In genomic region chr14:25173281-25173680, GRCm38 (mm10) we compare ENCODE assay signal across 23 mouse cellular contexts.
DNase-seq lines count a peak whose midpoint lies in the region; ATAC-seq and TF ChIP-seq lines count a peak whose summit lies in the region.
"Had no signal": no experiment of that assay in that cellular context is flagged by ENCODE, and none has a peak within 500 bp of the region (broad histone marks: within the 10 kb centered on the region; RNA-seq: fewer than 3 reads in every experiment).

No protein-coding gene starts in this region.

- 56% methylated on average over 6 of the region's 6 CpGs for WGBS in kidney, embryonic 15.5 days
- WGBS in kidney, adult 2 months, result 58% methylated on average over 6 of the region's 6 CpGs
- 51% methylated on average over 6 of the region's 6 CpGs for WGBS in limb, embryonic 13.5 days
- WGBS in forebrain, embryonic 15.5 days, result 66% methylated on average over 6 of the region's 6 CpGs

- no peak overlapping the region for H3K4me2 ChIP-seq in kidney, embryonic 15.5 days
- H3K4me2 ChIP-seq in limb, embryonic 13.5 days (replicated peaks), result no peak overlapping the region
- H3K4me2 ChIP-seq in forebrain, embryonic 15.5 days (replicated peaks), result no peak overlapping the region
- H3K4me2 ChIP-seq: heart, embryonic 12.5 days; hindbrain, embryonic 12.5 days; lung, embryonic 15.5 days; midbrain, embryonic 12.5 days had no signal

- no peak for TF ChIP-seq POLR2A in kidney, adult 2 months (IDR thresholded peaks at IDR 0.05; ENCODE audit: low read depth, low read length)

- H3K36me3 ChIP-seq in kidney, embryonic 15.5 days, result no peaks in the 10 kb centered on the region
- H3K36me3 ChIP-seq in kidney, adult 2 months (ENCODE audit: control insufficient read depth, insufficient read depth, low read length), result no peaks in the 10 kb centered on the region
- no peaks in the 10 kb centered on the region for H3K36me3 ChIP-seq in limb, embryonic 13.5 days
- no peaks in the 10 kb centered on the region for H3K36me3 ChIP-seq in forebrain, embryonic 15.5 days
- H3K36me3 ChIP-seq: heart, embryonic 12.5 days; hindbrain, embryonic 12.5 days; lung, embryonic 15.5 days; midbrain, embryonic 12.5 days had no signal

- no peaks in the 10 kb centered on the region for H3K27me3 ChIP-seq in kidney, embryonic 15.5 days
- H3K27me3 ChIP-seq in kidney, adult 2 months (replicated peaks; ENCODE audit: control insufficient read depth, insufficient read depth, low read length), result no peaks in the 10 kb centered on the region
- no peaks in the 10 kb centered on the region for H3K27me3 ChIP-seq in limb, embryonic 13.5 days
- no peaks in the 10 kb centered on the region for H3K27me3 ChIP-seq in forebrain, embryonic 15.5 days
- H3K27me3 ChIP-seq: heart, embryonic 12.5 days; hindbrain, embryonic 12.5 days; lung, embryonic 15.5 days; midbrain, embryonic 12.5 days had no signal

- no peak for TF ChIP-seq CTCF in kidney, adult 2 months (conservative IDR thresholded peaks at IDR 0.05; ENCODE audit: insufficient read depth, insufficient read length, low read depth, low read length)

- H3K9ac ChIP-seq in kidney, embryonic 15.5 days, result no peak overlapping the region
- no peak overlapping the region for H3K9ac ChIP-seq in limb, embryonic 13.5 days
- H3K9ac ChIP-seq in forebrain, embryonic 15.5 days (replicated peaks), result no peak overlapping the region
- H3K9ac ChIP-seq: heart, embryonic 12.5 days; hindbrain, embryonic 12.5 days; liver, embryonic 14.5 days; lung, embryonic 15.5 days; midbrain, embryonic 12.5 days had no signal

- DNase-seq in kidney, adult 2 months, result no peak
- DNase-seq in 3T3-L1 (ENCODE audit: low read depth, low spot score) (peak; percentile 4), adipocyte (ENCODE audit: low spot score) (peak; percentile 54)
- no peak for DNase-seq in layer of hippocampus, adult 18-20 months (ENCODE audit: low spot score in 2 of 2)
- no peak for DNase-seq in heart, postnatal 10 days
- DNase-seq: adrenal gland, postnatal 14 days; cerebellum, adult 2 months; cerebellum, postnatal 36 days; embryo, embryonic 11 days; gastrocnemius, postnatal 14 days; heart, adult 11 months; kidney, postnatal 4 days; layer of hippocampus, adult 9-11 months had no signal

- no peak overlapping the region for H3K4me3 ChIP-seq in kidney, embryonic 15.5 days (replicated peaks)
- H3K4me3 ChIP-seq in kidney, adult 2 months (ENCODE audit: insufficient read depth, low read depth, low read length), result no peak overlapping the region
- no peak overlapping the region for H3K4me3 ChIP-seq in limb, embryonic 13.5 days
- H3K4me3 ChIP-seq in forebrain, embryonic 15.5 days, result no peak overlapping the region
- H3K4me3 ChIP-seq: heart, embryonic 12.5 days; hindbrain, embryonic 12.5 days; left cerebral cortex, adult 2 months; lung, embryonic 15.5 days; midbrain, embryonic 12.5 days had no signal

- 0 out of 2 replicates have a peak overlapping the region, but pooled peaks have one; percentile 28 for H3K27ac ChIP-seq in kidney, embryonic 15.5 days
- no peak overlapping the region for H3K27ac ChIP-seq in kidney, adult 2 months (ENCODE audit: insufficient read depth, low read depth, low read length)
- H3K27ac ChIP-seq in limb, embryonic 13.5 days, result peak overlapping the region; percentile 80; the same call in 1 of the 2 replicates
- H3K27ac ChIP-seq in forebrain, embryonic 15.5 days (replicated peaks), result no peak overlapping the region
- H3K27ac ChIP-seq: hindbrain, embryonic 12.5 days; left cerebral cortex, adult 2 months; liver, embryonic 14.5 days; lung, embryonic 15.5 days; midbrain, embryonic 12.5 days had no signal

- peaks cover 21% of the 10 kb centered on the region for H3K4me1 ChIP-seq in kidney, embryonic 15.5 days
- no peaks in the 10 kb centered on the region for H3K4me1 ChIP-seq in kidney, adult 2 months (ENCODE audit: control insufficient read depth, insufficient read depth, low read length)
- H3K4me1 ChIP-seq in limb, embryonic 13.5 days, result peaks cover 54% of the 10 kb centered on the region
- no peaks in the 10 kb centered on the region for H3K4me1 ChIP-seq in forebrain, embryonic 15.5 days
- H3K4me1 ChIP-seq: hindbrain, embryonic 12.5 days had no signal

- ATAC-seq in kidney, embryonic 15.5 days (replicated peaks; ENCODE audit: low FRiP score), result no peak
- ATAC-seq in limb, embryonic 13.5 days (ENCODE audit: low FRiP score, low read depth), result no peak
- no peak for ATAC-seq in forebrain, embryonic 15.5 days (replicated peaks)
- ATAC-seq: forebrain, embryonic 14.5 days had no signal

- intact Hi-C loops in heart, postnatal 10 days (cut with DNase I), result no loop called here

- no peaks in the 10 kb centered on the region for H3K9me3 ChIP-seq in kidney, embryonic 15.5 days (replicated peaks)
- H3K9me3 ChIP-seq in limb, embryonic 13.5 days, result no peaks in the 10 kb centered on the region
- H3K9me3 ChIP-seq in forebrain, embryonic 15.5 days, result no peaks in the 10 kb centered on the region
- H3K9me3 ChIP-seq: heart, embryonic 12.5 days; hindbrain, embryonic 12.5 days; lung, embryonic 15.5 days; midbrain, embryonic 12.5 days had no signal

Comparison
In these comparisons a context has a peak if more than half of its experiments do, and no peak if none do; other contexts are left out.
1. H3K27ac ChIP-seq: peak in kidney, embryonic 15.5 days (single experiment) and limb, embryonic 13.5 days (single experiment); none in kidney, adult 2 months (single experiment) and forebrain, embryonic 15.5 days (single experiment).
2. DNase-seq: peak in 3T3-L1 (single experiment) and adipocyte (single experiment); none in kidney, adult 2 months (single experiment), layer of hippocampus, adult 18-20 months (0 of 2) and heart, postnatal 10 days (0 of 2).